Mouse (Mus musculus) liver, adult 2 months (tissue): ENCODE measurements around the gene Cfap54.

Experiments used
- CTCF ChIP-seq: fragments of 200-500 bp; IDR thresholded peaks from 2 replicates; pipeline ENCODE4 v1.5.1; 2011; ENCODE audit warnings: low read depth, low read length, control low read depth
- POLR2A ChIP-seq: fragments of 200-500 bp; IDR thresholded peaks from 2 replicates; pipeline ENCODE4 v1.6.1; 2011; ENCODE audit warnings: low read length, control low read depth; ENCODE audit not compliant: insufficient read depth; ENCODE audit errors: extremely low read depth

DNA sequence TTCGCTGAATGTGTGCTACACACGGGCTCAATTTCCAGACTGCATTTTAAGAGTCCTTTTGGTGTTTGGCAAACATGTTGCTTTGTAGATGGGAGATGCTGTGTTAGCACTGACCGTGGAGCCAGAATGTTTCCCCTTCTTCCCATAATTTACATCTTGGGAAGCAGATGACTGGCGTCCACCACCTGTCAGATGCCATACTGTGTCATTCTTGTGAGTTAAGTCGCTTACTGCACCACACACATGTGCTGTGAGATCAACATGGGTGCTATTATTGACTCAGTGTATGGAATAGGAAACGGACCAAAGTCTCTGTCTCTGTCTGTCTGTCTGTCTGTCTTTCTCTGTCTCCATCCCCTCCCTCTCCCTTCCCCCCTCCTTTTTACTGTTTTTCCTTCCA is 193.0 kb downstream of the Cfap54 start:
- TF ChIP-seq CTCF = no peak
- no peak for TF ChIP-seq POLR2A
